Mouse (Mus musculus): ENCODE measurements around the gene Hs6st3.

The Hs6st3 gene

DNA sequence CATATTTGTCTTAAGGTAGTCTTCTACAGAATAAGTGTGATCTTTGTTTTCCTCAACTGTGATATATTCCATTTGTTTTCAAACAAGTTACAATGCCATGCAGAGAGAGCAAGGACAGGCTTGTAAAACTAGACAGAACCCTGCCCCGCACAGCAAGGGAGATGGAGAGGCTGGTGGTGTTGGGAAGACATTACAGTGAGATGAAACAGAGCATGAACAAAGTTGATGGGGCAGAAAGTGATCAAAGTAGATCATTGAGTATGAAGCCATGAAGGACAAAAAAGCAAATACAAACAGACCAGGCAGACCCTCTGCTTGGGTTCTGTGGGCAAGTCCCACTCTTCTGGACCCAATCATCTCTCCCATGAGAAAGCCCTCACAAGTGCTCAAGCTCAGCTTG lies 781.0 kb downstream of the Hs6st3 start:
- no peak for DNase-seq

Measured in lung, adult 18-20 months (tissue).